Mouse (Mus musculus): ENCODE results near the gene Lmf2. TPM values are rescaled to one million over a fixed set of nuclear protein-coding genes. Genes with fewer than 3 reads are reported as not detected.

The Lmf2 gene
- polyA plus RNA-seq, 1 experiment from 2014 or later, result 47.3 TPM

- peaks cover 24% of the 10 kb centered on the region for H3K4me1 ChIP-seq
- H3K36me3 ChIP-seq, result no peaks in the 10 kb centered on the region
- peak overlapping the region; percentile 64 for H3K4me2 ChIP-seq (replicated peaks)
- peak overlapping the region; percentile 50; the same call in 1 of the 2 replicates for H3K9ac ChIP-seq
- H3K9me3 ChIP-seq (replicated peaks), result no peaks in the 10 kb centered on the region
- 12% methylated on average over 46 of the region's 46 CpGs for WGBS
- H3K27me3 ChIP-seq, result peaks cover 62% of the 10 kb centered on the region
- no peak for ATAC-seq (ENCODE audit: low FRiP score)
- peak overlapping the region; percentile 35 for H3K4me3 ChIP-seq
- no peak overlapping the region for H3K27ac ChIP-seq
These were observed 22.7 kb upstream of the Lmf2 start for GRCm38 (mm10) chr15:89377938-89378828.

- H3K9me3 ChIP-seq (replicated peaks), result no peaks in the 10 kb centered on the region
- H3K9ac ChIP-seq, result no peak overlapping the region
- H3K4me3 ChIP-seq, result no peak overlapping the region
- peaks cover 6% of the 10 kb centered on the region for H3K36me3 ChIP-seq
- no peak overlapping the region for H3K4me2 ChIP-seq (replicated peaks)
- peaks cover 31% of the 10 kb centered on the region for H3K4me1 ChIP-seq
- no peak overlapping the region for H3K27ac ChIP-seq
- ATAC-seq (ENCODE audit: low FRiP score), result no peak
- 6% methylated on average over 18 of the region's 18 CpGs for WGBS
- peaks cover 62% of the 10 kb centered on the region for H3K27me3 ChIP-seq
These were observed 21.9 kb upstream of the Lmf2 start for GRCm38 (mm10) chr15:89377362-89377761.

- Histone ChIP-seq H3K36me3 (peaks cover 10% of the 10 kb centered on the region), H3K4me2 (replicated peaks) (no peak within 1 kb of the TSS), H3K9me3 (replicated peaks) (no peaks in the 10 kb centered on the region), H3K27me3 (peaks cover 60% of the 10 kb centered on the region), H3K4me1 (peaks cover 31% of the 10 kb centered on the region), H3K9ac (no peak within 1 kb of the TSS), H3K27ac (no peak within 1 kb of the TSS), H3K4me3 (no peak within 1 kb of the TSS)
- ATAC-seq (ENCODE audit: low FRiP score), result no peak
- WGBS, result 20% methylated on average over 16 of the region's 16 CpGs
These were observed 21.5 kb upstream of the Lmf2 start, which contains the start of gene Tymp for GRCm38 (mm10) chr15:89376957-89377356. TSS of gene Tymp (minus strand) at chr15:89377039.

- no peak for ATAC-seq (ENCODE audit: low FRiP score)
- Histone ChIP-seq H3K27ac (no peak overlapping the region), H3K4me3 (no peak overlapping the region), H3K4me1 (peaks cover 31% of the 10 kb centered on the region), H3K9me3 (replicated peaks) (no peaks in the 10 kb centered on the region), H3K27me3 (peaks cover 55% of the 10 kb centered on the region), H3K9ac (no peak overlapping the region), H3K36me3 (peaks cover 19% of the 10 kb centered on the region), H3K4me2 (replicated peaks) (no peak overlapping the region)
- 77% methylated on average over 7 of the region's 7 CpGs for WGBS
These were observed 20.6 kb upstream of the Lmf2 start for GRCm38 (mm10) chr15:89376040-89376439.

GRCm38 (mm10) chr15:89374801-89375534 is 19.5 kb upstream of the Lmf2 start:
- ATAC-seq (ENCODE audit: low FRiP score), result no peak
- Histone ChIP-seq H3K4me3 (no peak overlapping the region), H3K27ac (no peak overlapping the region), H3K9me3 (replicated peaks) (no peaks in the 10 kb centered on the region), H3K9ac (no peak overlapping the region), H3K36me3 (peaks cover 30% of the 10 kb centered on the region), H3K4me1 (peaks cover 31% of the 10 kb centered on the region), H3K27me3 (peaks cover 47% of the 10 kb centered on the region), H3K4me2 (replicated peaks) (no peak overlapping the region)
- 91% methylated on average over 17 of the region's 17 CpGs for WGBS

- Histone ChIP-seq H3K36me3 (peaks cover 36% of the 10 kb centered on the region), H3K27me3 (peaks cover 42% of the 10 kb centered on the region), H3K4me3 (peak overlapping the region; percentile 63), H3K9me3 (replicated peaks) (no peaks in the 10 kb centered on the region), H3K9ac (peak overlapping the region; percentile 73), H3K4me1 (peaks cover 28% of the 10 kb centered on the region), H3K4me2 (replicated peaks) (peak overlapping the region; percentile 69), H3K27ac (peak overlapping the region; percentile 95; the same call in 1 of the 2 replicates)
- no peak for ATAC-seq (ENCODE audit: low FRiP score)
- WGBS, result 50% methylated on average over 9 of the region's 9 CpGs
These were observed 18.9 kb upstream of the Lmf2 start for GRCm38 (mm10) chr15:89374340-89374739.

GRCm38 (mm10) chr15:89373762-89374248 is 18.3 kb upstream of the Lmf2 start, which contains the start of gene Sco2:
TSS of gene Sco2 (minus strand) at chr15:89373846.
- peak within 1 kb of the TSS; percentile 69 for H3K4me2 ChIP-seq (replicated peaks)
- peaks cover 37% of the 10 kb centered on the region for H3K27me3 ChIP-seq
- 0% methylated on average over 42 of the region's 42 CpGs for whole genome bisulfite sequencing
- peak within 1 kb of the TSS; percentile 95 for H3K27ac ChIP-seq
- peak within 1 kb of the TSS; percentile 73 for H3K9ac ChIP-seq
- H3K4me3 ChIP-seq, result peak within 1 kb of the TSS; percentile 63
- peaks cover 23% of the 10 kb centered on the region for H3K4me1 ChIP-seq
- peak; percentile 80 for ATAC-seq (ENCODE audit: low FRiP score)
- H3K36me3 ChIP-seq, result peaks cover 41% of the 10 kb centered on the region
- no peaks in the 10 kb centered on the region for H3K9me3 ChIP-seq (replicated peaks)

- peaks cover 31% of the 10 kb centered on the region for H3K27me3 ChIP-seq
- H3K4me3 ChIP-seq, result peak overlapping the region; percentile 63
- peak overlapping the region; percentile 95 for H3K27ac ChIP-seq
- peak; percentile 84 for ATAC-seq (ENCODE audit: low FRiP score)
- H3K36me3 ChIP-seq, result peaks cover 47% of the 10 kb centered on the region
- no peaks in the 10 kb centered on the region for H3K9me3 ChIP-seq (replicated peaks)
- peak overlapping the region; percentile 73 for H3K9ac ChIP-seq
- H3K4me2 ChIP-seq (replicated peaks), result peak overlapping the region; percentile 69
- H3K4me1 ChIP-seq, result peaks cover 17% of the 10 kb centered on the region
- 2% methylated on average over 35 of the region's 35 CpGs for WGBS
These were observed 17.7 kb upstream of the Lmf2 start for GRCm38 (mm10) chr15:89373027-89373761.

- H3K9ac ChIP-seq, result 0 out of 2 replicates have a peak overlapping the region, but pooled peaks have one; percentile 73
- H3K36me3 ChIP-seq, result peaks cover 54% of the 10 kb centered on the region
- peaks cover 15% of the 10 kb centered on the region for H3K4me1 ChIP-seq
- peak overlapping the region; percentile 63 for H3K4me3 ChIP-seq
- no peak overlapping the region for H3K27ac ChIP-seq
- no peak for ATAC-seq (ENCODE audit: low FRiP score)
- H3K4me2 ChIP-seq (replicated peaks), result peak overlapping the region; percentile 69
- H3K9me3 ChIP-seq (replicated peaks), result no peaks in the 10 kb centered on the region
- 86% methylated on average over 7 of the region's 7 CpGs for WGBS
- H3K27me3 ChIP-seq, result peaks cover 24% of the 10 kb centered on the region
These were observed 17.1 kb upstream of the Lmf2 start for GRCm38 (mm10) chr15:89372536-89372935.

- H3K4me1 ChIP-seq, result peaks cover 13% of the 10 kb centered on the region
- H3K9ac ChIP-seq, result no peak overlapping the region
- ATAC-seq (ENCODE audit: low FRiP score), result no peak
- peaks cover 20% of the 10 kb centered on the region for H3K27me3 ChIP-seq
- no peak overlapping the region for H3K4me3 ChIP-seq
- peaks cover 59% of the 10 kb centered on the region for H3K36me3 ChIP-seq
- H3K27ac ChIP-seq, result no peak overlapping the region
- H3K9me3 ChIP-seq (replicated peaks), result no peaks in the 10 kb centered on the region
- WGBS, result 89% methylated on average over 13 of the region's 13 CpGs
- H3K4me2 ChIP-seq (replicated peaks), result 0 out of 2 replicates have a peak overlapping the region, but pooled peaks have one; percentile 69
These were observed 16.6 kb upstream of the Lmf2 start for GRCm38 (mm10) chr15:89372068-89372467.

- no peaks in the 10 kb centered on the region for H3K27me3 ChIP-seq
- H3K4me3 ChIP-seq, result no peak overlapping the region
- H3K9ac ChIP-seq, result no peak overlapping the region
- no peaks in the 10 kb centered on the region for H3K9me3 ChIP-seq (replicated peaks)
- ATAC-seq (ENCODE audit: low FRiP score), result no peak
- H3K4me1 ChIP-seq, result no peaks in the 10 kb centered on the region
- no peak overlapping the region for H3K4me2 ChIP-seq (replicated peaks)
- H3K36me3 ChIP-seq, result peaks cover 95% of the 10 kb centered on the region
- no peak overlapping the region for H3K27ac ChIP-seq
- WGBS, result 90% methylated on average over 4 of the region's 4 CpGs
These were observed 9.7 kb upstream of the Lmf2 start for GRCm38 (mm10) chr15:89365141-89365551.
